Mouse (Mus musculus): ENCODE measurements at regions not wholly inside any gene's neighbourhood (a gene's known extent, or its start where the extent isn't known, plus 50 kb on each side); places are given as distances from the start of the nearest gene placed in this dataset.

DNA sequence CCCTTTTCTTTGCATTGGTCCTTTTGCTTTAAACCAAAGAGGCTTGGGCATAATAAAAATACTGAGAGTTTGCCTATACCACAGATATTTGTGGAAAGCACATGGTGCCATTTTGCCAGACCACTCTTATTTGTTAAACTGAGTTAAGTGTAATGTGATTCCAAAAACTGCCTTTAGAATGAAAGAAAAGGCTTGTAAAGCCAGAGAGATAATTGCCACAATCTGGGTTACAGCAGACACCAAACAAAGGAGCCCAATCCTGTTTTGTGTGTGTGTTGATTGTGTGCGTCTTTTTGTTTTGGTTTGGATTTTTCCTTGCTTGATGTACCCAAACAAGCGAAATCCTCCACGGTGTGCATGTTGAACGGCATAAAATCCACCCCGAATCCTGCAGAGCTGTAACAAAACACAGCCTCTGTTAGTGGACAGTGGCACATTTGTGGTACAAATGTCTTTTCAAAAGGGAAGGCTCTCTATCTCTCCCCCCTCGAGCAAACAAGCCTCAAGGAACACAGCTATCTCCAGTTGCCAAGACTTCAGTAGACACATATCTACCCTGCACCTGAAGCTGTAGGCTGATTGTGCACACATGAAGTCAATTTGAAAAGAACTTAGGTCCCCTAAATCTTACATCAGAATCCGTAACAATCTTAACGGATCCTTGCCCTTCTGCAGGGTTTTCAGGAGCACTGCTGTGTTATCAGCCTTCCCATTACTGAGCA, 136.9 kb upstream of the Mpdz start:
- WGBS, result 15% methylated on average over 8 of the region's 8 CpGs
- H3K9ac ChIP-seq, result peak overlapping the region; percentile 45; the same call in 1 of the 2 replicates
- H3K4me3 ChIP-seq, result no peak overlapping the region
- 0 out of 2 replicates have a peak overlapping the region, but pooled peaks have one; percentile 11 for H3K4me2 ChIP-seq
- ATAC-seq (ENCODE audit: low read depth), result 0 out of 2 replicates have a peak, but pooled peaks have one; percentile 47
- H3K27ac ChIP-seq (replicated peaks), result peak overlapping the region; percentile 61
- peaks cover 32% of the 10 kb centered on the region for H3K4me1 ChIP-seq (replicated peaks)
- no peaks in the 10 kb centered on the region for H3K36me3 ChIP-seq
- no peaks in the 10 kb centered on the region for H3K9me3 ChIP-seq
- H3K27me3 ChIP-seq, result no peaks in the 10 kb centered on the region

DNA sequence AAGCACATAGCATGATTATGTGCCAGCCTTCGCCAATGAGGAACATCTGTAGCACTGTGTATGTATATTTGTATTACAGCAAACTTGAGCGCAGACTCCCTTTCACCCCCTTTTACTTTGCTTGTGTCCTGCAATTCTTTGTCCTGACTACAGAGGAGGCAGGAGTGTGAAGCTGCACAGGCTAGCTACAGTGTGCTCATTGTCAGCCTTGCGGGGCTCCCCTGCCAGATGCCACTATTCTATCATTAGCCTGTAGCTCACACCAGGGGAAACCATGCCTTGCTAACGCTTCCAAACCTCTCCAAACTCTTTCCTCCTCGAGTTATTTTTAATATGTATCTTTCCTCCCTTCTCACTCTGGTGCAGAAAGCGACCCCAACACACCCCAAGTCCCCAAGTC, 136.4 kb upstream of the Mpdz start:
- Histone ChIP-seq H3K27ac (replicated peaks) (peak overlapping the region; percentile 61), H3K4me1 (replicated peaks) (peaks cover 32% of the 10 kb centered on the region), H3K4me2 (0 out of 2 replicates have a peak overlapping the region, but pooled peaks have one; percentile 11), H3K4me3 (no peak overlapping the region), H3K36me3 (no peaks in the 10 kb centered on the region), H3K9ac (no peak overlapping the region), H3K9me3 (no peaks in the 10 kb centered on the region), H3K27me3 (no peaks in the 10 kb centered on the region)
- peak; percentile 93 for ATAC-seq (ENCODE audit: low read depth)
- WGBS, result 28% methylated on average over 6 of the region's 6 CpGs

DNA sequence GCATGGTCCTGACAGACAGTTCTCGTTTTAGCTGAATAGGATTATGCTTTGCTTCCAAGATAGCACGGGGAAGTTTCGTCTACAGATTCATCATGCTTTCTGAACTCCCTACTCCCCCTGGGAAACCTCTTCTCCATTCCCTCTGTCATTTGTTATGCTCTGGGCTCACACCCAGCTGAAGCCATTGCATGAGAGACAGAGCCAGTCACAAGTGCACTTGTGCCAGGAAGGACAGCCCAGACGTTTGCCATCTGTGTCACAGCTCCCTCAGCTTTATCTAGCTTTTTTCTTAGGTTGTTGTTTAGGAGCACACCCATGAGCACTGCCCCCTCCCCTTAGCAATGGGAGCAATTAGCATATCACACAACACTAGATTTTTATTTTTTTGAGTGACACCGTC, 131.2 kb upstream of the Mpdz start:
- no peak overlapping the region for H3K4me2 ChIP-seq
- peaks cover 8% of the 10 kb centered on the region for H3K4me1 ChIP-seq (replicated peaks)
- no peak overlapping the region for H3K4me3 ChIP-seq
- peak; percentile 65; the same call in 1 of the 2 replicates for ATAC-seq (ENCODE audit: low read depth)
- H3K36me3 ChIP-seq, result no peaks in the 10 kb centered on the region
- 37% methylated on average over 5 of the region's 5 CpGs for WGBS
- no peaks in the 10 kb centered on the region for H3K9me3 ChIP-seq
- H3K27ac ChIP-seq (replicated peaks), result peak overlapping the region; percentile 43; the same call in 1 of the 2 replicates
- H3K27me3 ChIP-seq, result no peaks in the 10 kb centered on the region
- no peak overlapping the region for H3K9ac ChIP-seq

DNA sequence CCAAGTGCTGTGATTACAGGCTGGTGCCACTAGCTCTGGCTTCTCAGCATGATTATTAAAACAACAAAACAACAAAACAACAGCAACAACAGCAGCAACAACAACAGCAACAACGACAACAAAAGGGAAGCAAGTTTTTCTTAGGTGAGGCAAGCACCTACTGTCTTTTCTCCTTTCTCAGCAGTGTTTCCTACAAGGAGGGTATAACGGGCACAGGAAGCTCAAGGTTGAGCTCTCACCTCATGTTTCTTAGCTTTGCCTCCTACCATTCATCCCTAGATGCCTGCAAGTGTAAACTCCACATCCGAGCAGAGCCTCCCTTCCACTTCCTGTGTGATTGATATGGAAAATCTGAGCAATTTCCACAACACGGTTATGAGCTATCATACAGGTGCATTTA, 128.1 kb upstream of the Mpdz start:
- H3K9ac ChIP-seq, result no peak overlapping the region
- no peak overlapping the region for H3K4me2 ChIP-seq
- ATAC-seq (ENCODE audit: low read depth), result no peak
- H3K27me3 ChIP-seq, result no peaks in the 10 kb centered on the region
- no peaks in the 10 kb centered on the region for H3K9me3 ChIP-seq
- peaks cover 33% of the 10 kb centered on the region for H3K4me1 ChIP-seq (replicated peaks)
- no peaks in the 10 kb centered on the region for H3K36me3 ChIP-seq
- H3K27ac ChIP-seq (replicated peaks), result no peak overlapping the region
- 78% methylated on average over 4 of the region's 4 CpGs for WGBS
- no peak overlapping the region for H3K4me3 ChIP-seq

- ATAC-seq (ENCODE audit: low read depth), result no peak
- no peak overlapping the region for H3K9ac ChIP-seq
- no peaks in the 10 kb centered on the region for H3K27me3 ChIP-seq
- H3K9me3 ChIP-seq, result no peaks in the 10 kb centered on the region
- no peak overlapping the region for H3K27ac ChIP-seq (replicated peaks)
- WGBS, result 60% methylated on average over 3 of the region's 3 CpGs
- peaks cover 40% of the 10 kb centered on the region for H3K4me1 ChIP-seq (replicated peaks)
- H3K36me3 ChIP-seq, result no peaks in the 10 kb centered on the region
- no peak overlapping the region for H3K4me2 ChIP-seq
- H3K4me3 ChIP-seq, result no peak overlapping the region
Observed at GRCm38 (mm10) chr4:81569531-81569930, 126.9 kb upstream of the Mpdz start.

- WGBS, result 52% methylated on average over 6 of the region's 6 CpGs
- Histone ChIP-seq H3K27me3 (no peaks in the 10 kb centered on the region), H3K36me3 (no peaks in the 10 kb centered on the region)
Observed at GRCm38 (mm10) chr4:81568404-81568803, 125.8 kb upstream of the Mpdz start.

DNA sequence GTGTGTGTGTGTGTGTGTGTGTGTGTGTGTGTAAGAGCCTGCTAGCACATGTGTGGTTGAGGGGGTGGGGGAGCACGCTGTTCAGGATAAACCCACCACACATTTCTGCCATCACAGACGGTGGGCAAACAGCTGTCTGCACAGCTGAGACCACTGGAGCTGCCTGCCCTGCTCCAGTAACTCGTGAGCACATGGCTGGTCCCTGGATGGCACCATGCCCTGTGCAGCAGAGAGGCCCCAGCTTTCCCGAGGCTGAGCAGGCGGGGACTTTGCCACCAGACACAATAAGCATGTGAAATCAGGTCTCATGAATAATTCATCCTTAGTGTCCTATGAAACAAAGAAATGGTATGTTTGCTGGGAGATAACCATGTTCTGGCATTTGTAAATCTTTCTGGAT, 125.3 kb upstream of the Mpdz start:
- 12% methylated on average over 5 of the region's 5 CpGs for WGBS
- Histone ChIP-seq H3K9ac (no peak overlapping the region; the same call in 1 of the 2 replicates), H3K4me1 (replicated peaks) (peaks cover 45% of the 10 kb centered on the region), H3K27me3 (no peaks in the 10 kb centered on the region), H3K36me3 (no peaks in the 10 kb centered on the region), H3K9me3 (no peaks in the 10 kb centered on the region), H3K4me2 (no peak overlapping the region), H3K4me3 (no peak overlapping the region), H3K27ac (replicated peaks) (peak overlapping the region; percentile 83)
- ATAC-seq (ENCODE audit: low read depth), result peak; percentile 99

More at GRCm38 (mm10) chr4:81568404-81568803, 125.8 kb upstream of the Mpdz start:
- Histone ChIP-seq H3K4me2 (no peak overlapping the region), H3K9me3 (no peaks in the 10 kb centered on the region), H3K27ac (replicated peaks) (peak overlapping the region; percentile 83), H3K9ac (no peak overlapping the region), H3K4me1 (replicated peaks) (peaks cover 44% of the 10 kb centered on the region), H3K4me3 (no peak overlapping the region)
- ATAC-seq (ENCODE audit: low read depth), result 0 out of 2 replicates have a peak, but pooled peaks have one; percentile 64

- Histone ChIP-seq H3K4me1 (replicated peaks) (peaks cover 48% of the 10 kb centered on the region), H3K4me2 (no peak overlapping the region), H3K27ac (replicated peaks) (peak overlapping the region; percentile 83; the same call in 1 of the 2 replicates), H3K36me3 (no peaks in the 10 kb centered on the region), H3K4me3 (no peak overlapping the region), H3K27me3 (no peaks in the 10 kb centered on the region), H3K9me3 (no peaks in the 10 kb centered on the region), H3K9ac (no peak overlapping the region)
- ATAC-seq (ENCODE audit: low read depth), result no peak
- WGBS, result 45% methylated on average over 11 of the region's 11 CpGs
Observed at GRCm38 (mm10) chr4:81566526-81566925, 123.9 kb upstream of the Mpdz start.

- Histone ChIP-seq H3K4me2 (no peak overlapping the region), H3K27me3 (no peaks in the 10 kb centered on the region), H3K27ac (replicated peaks) (peak overlapping the region; percentile 33), H3K9ac (no peak overlapping the region), H3K4me3 (no peak overlapping the region), H3K9me3 (no peaks in the 10 kb centered on the region), H3K4me1 (replicated peaks) (peaks cover 53% of the 10 kb centered on the region), H3K36me3 (no peaks in the 10 kb centered on the region)
- 79% methylated on average over 21 of the region's 21 CpGs for WGBS
- ATAC-seq (ENCODE audit: low read depth), result no peak
Observed at GRCm38 (mm10) chr4:81565422-81566395, 123.1 kb upstream of the Mpdz start.

- peak overlapping the region; percentile 34 for H3K4me2 ChIP-seq
- no peak for ATAC-seq (ENCODE audit: low read depth)
- 5% methylated on average over 6 of the region's 6 CpGs for WGBS
Observed at GRCm38 (mm10) chr4:81564446-81564845, 121.8 kb upstream of the Mpdz start.

GRCm38 (mm10) chr4:81563574-81563973, 121.0 kb upstream of the Mpdz start:
- 41% methylated on average over 10 of the region's 10 CpGs for WGBS
- H3K4me2 ChIP-seq, result no peak overlapping the region
- no peaks in the 10 kb centered on the region for H3K9me3 ChIP-seq
- H3K9ac ChIP-seq, result no peak overlapping the region
- no peaks in the 10 kb centered on the region for H3K27me3 ChIP-seq
- no peak overlapping the region for H3K4me3 ChIP-seq
- no peaks in the 10 kb centered on the region for H3K36me3 ChIP-seq
- ATAC-seq (ENCODE audit: low read depth), result no peak
- peaks cover 48% of the 10 kb centered on the region for H3K4me1 ChIP-seq (replicated peaks)
- no peak overlapping the region for H3K27ac ChIP-seq (replicated peaks)

More at GRCm38 (mm10) chr4:81564446-81564845, 121.8 kb upstream of the Mpdz start:
- Histone ChIP-seq H3K36me3 (no peaks in the 10 kb centered on the region), H3K9me3 (no peaks in the 10 kb centered on the region), H3K27me3 (no peaks in the 10 kb centered on the region), H3K4me1 (replicated peaks) (peaks cover 53% of the 10 kb centered on the region), H3K4me3 (no peak overlapping the region), H3K9ac (no peak overlapping the region), H3K27ac (replicated peaks) (no peak overlapping the region)

DNA sequence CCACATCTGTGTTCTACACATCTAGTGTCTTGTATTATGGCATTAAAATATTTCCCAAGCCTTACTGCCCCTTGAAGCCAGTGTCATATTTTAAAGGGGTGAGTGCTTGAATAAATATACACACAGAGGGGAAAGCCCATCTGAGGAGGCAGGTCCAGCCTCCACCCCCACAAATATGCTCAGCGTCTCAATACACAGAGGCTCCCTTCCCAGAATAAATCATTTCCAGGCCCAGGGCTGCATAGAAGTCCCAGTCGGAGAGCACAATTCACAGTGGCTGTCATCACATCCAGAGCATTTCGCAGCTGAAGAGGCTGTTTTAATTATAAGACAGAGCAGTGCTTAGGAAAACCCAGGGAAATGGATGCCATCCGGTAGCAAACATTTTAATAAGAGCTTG, 118.8 kb upstream of the Mpdz start:
- H3K9me3 ChIP-seq, result no peaks in the 10 kb centered on the region
- H3K4me2 ChIP-seq, result no peak overlapping the region
- no peak overlapping the region for H3K9ac ChIP-seq
- peaks cover 27% of the 10 kb centered on the region for H3K4me1 ChIP-seq (replicated peaks)
- H3K27ac ChIP-seq (replicated peaks), result no peak overlapping the region
- H3K36me3 ChIP-seq, result no peaks in the 10 kb centered on the region
- ATAC-seq (ENCODE audit: low read depth), result no peak
- H3K27me3 ChIP-seq, result no peaks in the 10 kb centered on the region
- H3K4me3 ChIP-seq, result no peak overlapping the region
- WGBS, result 30% methylated on average over 4 of the region's 4 CpGs

Measured in neural tube, embryonic 13.5 days (tissue).